Mouse (Mus musculus) myocyte (in vitro differentiated cells): Measurements from ENCODE around the gene Msi1. TPM values are rescaled to one million over a fixed set of nuclear protein-coding genes. Genes with fewer than 3 reads are reported as not detected.

Experiments
- H3K27me3 ChIP-seq: one replicate; pipeline ENCODE4 v1.6.1; 2011; ENCODE audit not compliant: control insufficient read depth, insufficient read depth, insufficient read length
- H3K36me3 ChIP-seq: one replicate; pipeline ENCODE4 v1.6.1; 2011; ENCODE audit not compliant: control insufficient read depth, insufficient read depth
- H3K4me2 ChIP-seq: one replicate; pipeline ENCODE4 v1.6.1; 2011; ENCODE audit warnings: low read depth, control low read depth
- H3K4me3 ChIP-seq: one replicate; pipeline ENCODE4 v1.5.1; 2011; ENCODE audit warnings: mild to moderate bottlenecking, control low read depth, moderate library complexity
- H3K79me2 ChIP-seq: one replicate; pipeline ENCODE4 v1.6.1; 2011; ENCODE audit not compliant: control insufficient read depth, insufficient read depth
- H3ac ChIP-seq: one replicate; pipeline ENCODE4 v1.6.1; 2011; ENCODE audit not compliant: control insufficient read depth, insufficient read length
- CEBPB ChIP-seq: IDR thresholded peaks from 2 replicates; pipeline ENCODE4 v1.6.1; 2011; ENCODE audit warnings: mild to moderate bottlenecking, moderate library complexity; ENCODE audit not compliant: poor library complexity, insufficient read depth, severe bottlenecking
- E2F4 ChIP-seq: IDR thresholded peaks from one replicate; pipeline ENCODE4 v1.6.1; 2011; ENCODE audit warnings: mild to moderate bottlenecking, control low read depth, moderate library complexity; ENCODE audit not compliant: insufficient read depth
- MAX ChIP-seq: IDR thresholded peaks from one replicate; pipeline ENCODE4 v1.6.1; 2011; ENCODE audit warnings: low read depth, mild to moderate bottlenecking, control low read depth
- MYOD1 ChIP-seq, 3 experiments: IDR thresholded peaks; one replicate each; pipeline ENCODE4 v1.6.1; 2011; ENCODE audit warnings: control low read depth in 2 of 3, low read depth in 2 of 3, mild to moderate bottlenecking in 2 of 3, moderate library complexity in 1 of 3; ENCODE audit not compliant: insufficient read length in 2 of 3, control insufficient read depth in 1 of 3
- MYOG ChIP-seq, 3 experiments: IDR thresholded peaks; one replicate each; pipeline ENCODE4 v1.6.1; 2011; ENCODE audit warnings: control low read depth in 2 of 3, low read depth in 2 of 3, mild to moderate bottlenecking in 2 of 3; ENCODE audit not compliant: insufficient read length in 2 of 3, control insufficient read depth in 1 of 3, insufficient read depth in 1 of 3
- POLR2A ChIP-seq: IDR thresholded peaks from one replicate; pipeline ENCODE4 v1.6.1; 2011; ENCODE audit warnings: low read depth, mild to moderate bottlenecking, control low read depth, moderate library complexity; ENCODE audit not compliant: insufficient read length
- POLR2AphosphoS2 ChIP-seq: IDR thresholded peaks from one replicate; pipeline ENCODE4 v1.6.1; 2011; ENCODE audit warnings: low read depth, control low read depth; ENCODE audit not compliant: insufficient read length
- REST ChIP-seq: IDR thresholded peaks from one replicate; pipeline ENCODE4 v1.6.1; 2011; ENCODE audit warnings: mild to moderate bottlenecking, control low read depth, moderate library complexity; ENCODE audit not compliant: insufficient read depth, insufficient read length
- SRF ChIP-seq: IDR thresholded peaks from one replicate; pipeline ENCODE4 v1.6.1; 2011; ENCODE audit warnings: low read depth; ENCODE audit not compliant: control insufficient read depth, insufficient read length
- TCF12 ChIP-seq: IDR thresholded peaks from one replicate; pipeline ENCODE4 v1.6.1; 2011; ENCODE audit warnings: mild to moderate bottlenecking, control low read depth; ENCODE audit not compliant: poor library complexity, insufficient read depth, severe bottlenecking
- TCF3 ChIP-seq: IDR thresholded peaks from one replicate; pipeline ENCODE4 v1.6.1; 2011; ENCODE audit warnings: low read depth, control low read depth; ENCODE audit not compliant: insufficient read length
- USF1 ChIP-seq: IDR thresholded peaks from one replicate; pipeline ENCODE4 v1.6.1; 2011; ENCODE audit warnings: low read depth, mild to moderate bottlenecking, control low read depth, moderate library complexity
- polyA plus RNA-seq: library from polyadenylated mRNA; unstranded; fragments of >200 nt; fragmentation: generic; extraction: Trizol; gene quantifications from one replicate; pipeline ENCODE4 v1.2.1, GENCODE M21; 2012; ENCODE audit warnings: missing spikeins

Gene Msi1
- polyA plus RNA-seq, 1 experiment, result 0.31 TPM

GRCm38 (mm10) chr5:115430187-115430960 is 975 bp downstream of the Msi1 start:
- no peaks in the 10 kb centered on the region for H3K79me2 ChIP-seq
- peaks cover 51% of the 10 kb centered on the region for H3K27me3 ChIP-seq
- TF ChIP-seq MAX (no peak), MYOD1 (IDR thresholded peaks at IDR 0.05; ENCODE audit: control insufficient read depth in 1 of 3, insufficient read length in 2 of 3, low read depth in 2 of 3) (no peak), E2F4 (no peak), MYOG (IDR thresholded peaks at IDR 0.05; ENCODE audit: control insufficient read depth in 1 of 3, insufficient read depth in 1 of 3, insufficient read length in 2 of 3, low read depth in 2 of 3) (no peak)
- H3K4me3 ChIP-seq, result peak overlapping the region; percentile 14
- peak overlapping the region; percentile 55 for H3K4me2 ChIP-seq
- H3ac ChIP-seq, result peak overlapping the region; percentile 20
- H3K36me3 ChIP-seq, result no peaks in the 10 kb centered on the region

GRCm38 (mm10) chr5:115431061-115431897 is 1.9 kb downstream of the Msi1 start:
- TF ChIP-seq TCF3 (no peak), MYOD1 (IDR thresholded peaks at IDR 0.05; ENCODE audit: control insufficient read depth in 1 of 3, insufficient read length in 2 of 3, low read depth in 2 of 3) (no peak), POLR2AphosphoS2 (no peak), TCF12 (no peak), POLR2A (no peak), REST (no peak), CEBPB (no peak), MAX (no peak), MYOG (IDR thresholded peaks at IDR 0.05; ENCODE audit: control insufficient read depth in 1 of 3, insufficient read depth in 1 of 3, insufficient read length in 2 of 3, low read depth in 2 of 3) (no peak), SRF (no peak), E2F4 (no peak), USF1 (no peak)
- Histone ChIP-seq H3K79me2 (no peaks in the 10 kb centered on the region), H3ac (no peak overlapping the region), H3K27me3 (peaks cover 46% of the 10 kb centered on the region), H3K36me3 (no peaks in the 10 kb centered on the region), H3K4me2 (peak overlapping the region; percentile 55), H3K4me3 (peak overlapping the region; percentile 14)

- Histone ChIP-seq H3K4me2 (no peak overlapping the region), H3K36me3 (no peaks in the 10 kb centered on the region), H3ac (no peak overlapping the region), H3K27me3 (peaks cover 41% of the 10 kb centered on the region), H3K79me2 (no peaks in the 10 kb centered on the region), H3K4me3 (no peak overlapping the region)
- TF ChIP-seq MAX, result no peak
- no peak for TF ChIP-seq TCF3
- no peak for TF ChIP-seq REST
- TF ChIP-seq MYOD1 (IDR thresholded peaks at IDR 0.05; ENCODE audit: control insufficient read depth in 1 of 3, insufficient read length in 2 of 3, low read depth in 2 of 3), result no peak
- no peak for TF ChIP-seq POLR2A
- TF ChIP-seq POLR2AphosphoS2, result no peak
- no peak for TF ChIP-seq USF1
- TF ChIP-seq MYOG (IDR thresholded peaks at IDR 0.05; ENCODE audit: control insufficient read depth in 1 of 3, insufficient read depth in 1 of 3, insufficient read length in 2 of 3, low read depth in 2 of 3), result no peak
- no peak for TF ChIP-seq CEBPB
- TF ChIP-seq SRF, result no peak
- TF ChIP-seq TCF12, result no peak
- TF ChIP-seq E2F4, result no peak
Measured at GRCm38 (mm10) chr5:115431898-115432259, 2.5 kb downstream of the Msi1 start.

GRCm38 (mm10) chr5:115432395-115432794 is 3.0 kb downstream of the Msi1 start:
- Histone ChIP-seq H3K4me2 (no peak overlapping the region), H3K27me3 (peaks cover 35% of the 10 kb centered on the region), H3K79me2 (no peaks in the 10 kb centered on the region), H3K36me3 (no peaks in the 10 kb centered on the region), H3ac (no peak overlapping the region), H3K4me3 (no peak overlapping the region)
- TF ChIP-seq USF1, result no peak
- TF ChIP-seq POLR2A, result no peak
- no peak for TF ChIP-seq TCF3
- no peak for TF ChIP-seq CEBPB
- no peak for TF ChIP-seq SRF
- no peak for TF ChIP-seq POLR2AphosphoS2
- TF ChIP-seq E2F4, result no peak
- no peak for TF ChIP-seq MAX
- TF ChIP-seq MYOG (IDR thresholded peaks at IDR 0.05; ENCODE audit: control insufficient read depth in 1 of 3, insufficient read depth in 1 of 3, insufficient read length in 2 of 3, low read depth in 2 of 3), result no peak
- TF ChIP-seq TCF12, result no peak
- TF ChIP-seq REST, result no peak
- TF ChIP-seq MYOD1 (IDR thresholded peaks at IDR 0.05; ENCODE audit: control insufficient read depth in 1 of 3, insufficient read length in 2 of 3, low read depth in 2 of 3), result no peak
